Mouse (Mus musculus) lung, adult 2 months (tissue): ENCODE measurements around the gene Barhl2.

Experiments used
- CTCF ChIP-seq: fragments of 200-500 bp; IDR thresholded peaks from 2 replicates; pipeline ENCODE4 v1.5.1; 2011; ENCODE audit warnings: mild to moderate bottlenecking, low read length, control low read depth; ENCODE audit not compliant: insufficient read depth
- POLR2A ChIP-seq: fragments of 200-500 bp; IDR thresholded peaks from 2 replicates; pipeline ENCODE4 v1.6.1; 2011; ENCODE audit warnings: low read depth, mild to moderate bottlenecking, control low read depth, low read length, borderline replicate concordance; ENCODE audit errors: extremely low read depth

DNA sequence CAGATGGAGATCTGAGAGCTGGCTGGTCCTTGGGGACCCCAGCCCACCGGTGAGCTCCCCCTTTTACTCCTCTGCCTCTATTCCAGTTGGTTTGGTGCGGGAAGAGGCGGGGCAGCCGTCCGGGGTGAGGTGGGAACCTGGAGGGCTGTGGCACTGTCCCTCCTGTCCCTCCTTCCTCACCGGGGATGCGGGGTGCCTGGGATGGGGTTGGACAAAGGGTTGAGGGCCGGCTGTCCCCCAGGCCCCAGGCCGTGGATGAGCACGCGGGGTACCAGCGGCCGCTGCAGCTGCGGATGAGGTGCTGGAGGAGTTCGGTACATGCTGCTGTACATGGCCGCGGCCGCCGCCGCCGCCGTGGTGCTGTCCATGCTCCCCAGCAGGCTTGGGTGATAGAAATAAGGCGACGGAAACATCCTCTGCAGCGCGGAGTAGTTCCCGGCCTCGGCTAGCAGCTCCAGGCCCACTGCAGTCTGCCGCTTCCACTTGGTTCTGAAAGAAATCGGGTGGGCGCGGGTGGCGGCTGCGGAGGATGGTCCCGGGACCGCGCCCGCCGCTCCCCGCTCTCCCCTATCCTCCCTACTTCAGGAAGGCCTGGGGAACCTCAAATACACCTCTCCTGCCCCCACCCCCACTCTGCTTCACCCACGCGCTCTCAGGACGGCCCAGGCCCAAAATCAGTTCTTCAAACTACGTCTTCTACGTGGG lies 4.6 kb downstream of the Barhl2 start:
- no peak for TF ChIP-seq CTCF
- TF ChIP-seq POLR2A: no peak
